Mouse (Mus musculus): ENCODE results near the gene Cox8c. TPM values are rescaled to one million over a fixed set of nuclear protein-coding genes. Genes with fewer than 3 reads are reported as not detected.
A peak's percentile ranks its signal among the peaks of the same experiment; 100 is the strongest.

Gene Cox8c
- polyA plus RNA-seq, 1 experiment: not detected

GRCm38 (mm10) chr12:102878031-102878823 lies 20.9 kb upstream of the Cox8c start, which contains the start of gene Btbd7:
Gene Btbd7, minus strand, starts transcription at chr12:102878471.
- TF ChIP-seq EP300 (IDR thresholded peaks at IDR 0.05; ENCODE audit: insufficient read depth, low read depth, low read length) (0 out of 2 replicates have a peak, but pooled peaks have one; percentile 27), CTCF (IDR thresholded peaks at IDR 0.05; ENCODE audit: low read depth, low read length) (no peak)
- Histone ChIP-seq H3K9ac (ENCODE audit: low read depth, poor library complexity, severe bottlenecking) (peak within 1 kb of the TSS; percentile 94), H3K9me3 (replicated peaks; ENCODE audit: control insufficient read depth, insufficient read depth, low read length, poor library complexity, severe bottlenecking) (no peaks in the 10 kb centered on the region), H3K36me3 (ENCODE audit: control insufficient read depth, insufficient read depth, low read length, poor library complexity, severe bottlenecking) (no peaks in the 10 kb centered on the region), H3K4me1 (ENCODE audit: control insufficient read depth, insufficient read depth, low read length) (peaks cover 2% of the 10 kb centered on the region), H3K4me3 (ENCODE audit: low read depth, low read length) (peak within 1 kb of the TSS; percentile 85), H3K27ac (ENCODE audit: insufficient read depth, low read length) (no peak within 1 kb of the TSS), H3K27me3 (ENCODE audit: control insufficient read depth, insufficient read depth, low read length, poor library complexity, severe bottlenecking) (no peaks in the 10 kb centered on the region)

- H3K9ac ChIP-seq (ENCODE audit: low read depth, poor library complexity, severe bottlenecking): peak overlapping the region; percentile 53; the same call in 1 of the 2 replicates
Measured at GRCm38 (mm10) chr12:102878901-102879300, 20.2 kb upstream of the Cox8c start.

GRCm38 (mm10) chr12:102885735-102886134 lies 13.4 kb upstream of the Cox8c start:
- no peaks in the 10 kb centered on the region for H3K9me3 ChIP-seq (replicated peaks; ENCODE audit: control insufficient read depth, insufficient read depth, low read length, poor library complexity, severe bottlenecking)
- TF ChIP-seq EP300 (IDR thresholded peaks at IDR 0.05; ENCODE audit: insufficient read depth, low read depth, low read length) (no peak), POLR2A (IDR thresholded peaks at IDR 0.05; ENCODE audit: insufficient read depth, low read length) (no peak), CTCF (IDR thresholded peaks at IDR 0.05; ENCODE audit: low read depth, low read length) (peak; percentile 77)
- no peak overlapping the region for H3K4me3 ChIP-seq (ENCODE audit: low read depth, low read length)
- no peaks in the 10 kb centered on the region for H3K36me3 ChIP-seq (ENCODE audit: control insufficient read depth, insufficient read depth, low read length, poor library complexity, severe bottlenecking)
- H3K4me1 ChIP-seq (ENCODE audit: control insufficient read depth, insufficient read depth, low read length): no peaks in the 10 kb centered on the region
- H3K27me3 ChIP-seq (ENCODE audit: control insufficient read depth, insufficient read depth, low read length, poor library complexity, severe bottlenecking): no peaks in the 10 kb centered on the region
- H3K9ac ChIP-seq (ENCODE audit: low read depth, poor library complexity, severe bottlenecking): no peak overlapping the region
- H3K27ac ChIP-seq (ENCODE audit: insufficient read depth, low read length): no peak overlapping the region

More at GRCm38 (mm10) chr12:102878901-102879300, 20.2 kb upstream of the Cox8c start:
- Histone ChIP-seq H3K4me3 (ENCODE audit: low read depth, low read length) (no peak overlapping the region), H3K36me3 (ENCODE audit: control insufficient read depth, insufficient read depth, low read length, poor library complexity, severe bottlenecking) (no peaks in the 10 kb centered on the region), H3K4me1 (ENCODE audit: control insufficient read depth, insufficient read depth, low read length) (peaks cover 2% of the 10 kb centered on the region), H3K27me3 (ENCODE audit: control insufficient read depth, insufficient read depth, low read length, poor library complexity, severe bottlenecking) (no peaks in the 10 kb centered on the region), H3K9me3 (replicated peaks; ENCODE audit: control insufficient read depth, insufficient read depth, low read length, poor library complexity, severe bottlenecking) (no peaks in the 10 kb centered on the region), H3K27ac (ENCODE audit: insufficient read depth, low read length) (no peak overlapping the region)
- TF ChIP-seq POLR2A (IDR thresholded peaks at IDR 0.05; ENCODE audit: insufficient read depth, low read length) (no peak), CTCF (IDR thresholded peaks at IDR 0.05; ENCODE audit: low read depth, low read length) (no peak), EP300 (IDR thresholded peaks at IDR 0.05; ENCODE audit: insufficient read depth, low read depth, low read length) (no peak)

- Histone ChIP-seq H3K36me3 (ENCODE audit: control insufficient read depth, insufficient read depth, low read length, poor library complexity, severe bottlenecking) (no peaks in the 10 kb centered on the region), H3K4me3 (ENCODE audit: low read depth, low read length) (no peak overlapping the region), H3K9me3 (replicated peaks; ENCODE audit: control insufficient read depth, insufficient read depth, low read length, poor library complexity, severe bottlenecking) (no peaks in the 10 kb centered on the region), H3K27ac (ENCODE audit: insufficient read depth, low read length) (no peak overlapping the region), H3K9ac (ENCODE audit: low read depth, poor library complexity, severe bottlenecking) (no peak overlapping the region), H3K4me1 (ENCODE audit: control insufficient read depth, insufficient read depth, low read length) (no peaks in the 10 kb centered on the region), H3K27me3 (ENCODE audit: control insufficient read depth, insufficient read depth, low read length, poor library complexity, severe bottlenecking) (no peaks in the 10 kb centered on the region)
- TF ChIP-seq POLR2A (IDR thresholded peaks at IDR 0.05; ENCODE audit: insufficient read depth, low read length) (no peak), CTCF (IDR thresholded peaks at IDR 0.05; ENCODE audit: low read depth, low read length) (no peak), EP300 (IDR thresholded peaks at IDR 0.05; ENCODE audit: insufficient read depth, low read depth, low read length) (no peak)
Measured at GRCm38 (mm10) chr12:102887366-102887765, 11.8 kb upstream of the Cox8c start.

GRCm38 (mm10) chr12:102888568-102888967 lies 10.5 kb upstream of the Cox8c start:
- Histone ChIP-seq H3K4me3 (ENCODE audit: low read depth, low read length) (no peak overlapping the region), H3K27me3 (ENCODE audit: control insufficient read depth, insufficient read depth, low read length, poor library complexity, severe bottlenecking) (no peaks in the 10 kb centered on the region), H3K27ac (ENCODE audit: insufficient read depth, low read length) (no peak overlapping the region), H3K36me3 (ENCODE audit: control insufficient read depth, insufficient read depth, low read length, poor library complexity, severe bottlenecking) (no peaks in the 10 kb centered on the region), H3K4me1 (ENCODE audit: control insufficient read depth, insufficient read depth, low read length) (no peaks in the 10 kb centered on the region), H3K9me3 (replicated peaks; ENCODE audit: control insufficient read depth, insufficient read depth, low read length, poor library complexity, severe bottlenecking) (no peaks in the 10 kb centered on the region), H3K9ac (ENCODE audit: low read depth, poor library complexity, severe bottlenecking) (no peak overlapping the region)
- no peak for TF ChIP-seq EP300 (IDR thresholded peaks at IDR 0.05; ENCODE audit: insufficient read depth, low read depth, low read length)

- Histone ChIP-seq H3K4me3 (ENCODE audit: low read depth, low read length) (no peak overlapping the region), H3K9ac (ENCODE audit: low read depth, poor library complexity, severe bottlenecking) (no peak overlapping the region), H3K4me1 (ENCODE audit: control insufficient read depth, insufficient read depth, low read length) (no peaks in the 10 kb centered on the region), H3K36me3 (ENCODE audit: control insufficient read depth, insufficient read depth, low read length, poor library complexity, severe bottlenecking) (no peaks in the 10 kb centered on the region), H3K27ac (ENCODE audit: insufficient read depth, low read length) (no peak overlapping the region), H3K27me3 (ENCODE audit: control insufficient read depth, insufficient read depth, low read length, poor library complexity, severe bottlenecking) (no peaks in the 10 kb centered on the region), H3K9me3 (replicated peaks; ENCODE audit: control insufficient read depth, insufficient read depth, low read length, poor library complexity, severe bottlenecking) (no peaks in the 10 kb centered on the region)
- TF ChIP-seq EP300 (IDR thresholded peaks at IDR 0.05; ENCODE audit: insufficient read depth, low read depth, low read length) (no peak), POLR2A (IDR thresholded peaks at IDR 0.05; ENCODE audit: insufficient read depth, low read length) (no peak), CTCF (IDR thresholded peaks at IDR 0.05; ENCODE audit: low read depth, low read length) (no peak)
Measured at GRCm38 (mm10) chr12:102908191-102908590, 9.1 kb downstream of the Cox8c start.

Measured in ES-Bruce4 (cell line).